Mouse (Mus musculus) heart, postnatal 14 days (tissue): Measurements from ENCODE around the gene Serpine2. TPM values are rescaled to one million over a fixed set of nuclear protein-coding genes. Genes with fewer than 3 reads are reported as not detected.

ENCODE experiments used
- DNase-seq, 2 experiments: peaks; one replicate each; pipeline ENCODE4 v3.0.0; 2021 to 2022
- intact Hi-C: fragments of 180-260 bp; cut with DNase I; formaldehyde crosslinking; loops from one replicate; pipeline ENCODE4 v1.15.1; 2025
- total RNA-seq, 2 experiments: library from RNA; stranded (reverse); gene quantifications; 2 replicates each; pipeline ENCODE4 v1.2.3; 2021

Gene Serpine2
- total RNA-seq, 2 experiments from 2014 or later, result 22.2 to 22.9 TPM

GRCm38 (mm10) chr1:79822806-79823525 is 38.0 kb downstream of the Serpine2 start:
- intact Hi-C loops, result loop anchor here (5.0 kb wide), 1 partner anchor 34 kb away; no protein-coding TSS in a partner anchor

DNA sequence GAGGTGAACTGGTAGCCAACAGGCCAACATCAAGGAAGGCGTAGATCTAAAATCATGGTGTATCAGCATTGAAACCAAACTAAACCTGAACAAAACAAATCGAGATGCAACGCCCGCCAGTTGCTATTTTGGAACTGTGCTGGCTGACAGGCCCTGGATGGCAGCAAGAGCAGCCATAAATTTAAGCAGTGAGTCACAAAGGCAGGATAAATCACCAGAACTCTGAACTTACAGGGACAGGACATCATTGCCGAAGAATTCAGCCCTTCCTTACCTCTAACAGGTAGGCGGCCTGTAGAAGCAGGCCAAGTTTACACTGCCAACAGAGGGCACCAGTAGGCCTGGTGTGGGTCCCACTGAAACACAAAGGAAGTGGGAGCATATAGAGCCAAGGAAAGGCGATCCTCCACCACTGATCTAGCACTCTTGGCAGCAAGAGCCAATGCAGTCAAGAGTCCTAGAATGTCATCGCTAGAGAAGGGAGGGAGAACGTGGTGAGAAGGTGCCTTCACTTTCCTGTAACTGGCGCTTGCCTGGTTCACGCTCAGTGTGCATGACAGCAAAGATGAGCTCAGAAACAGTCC is 41.6 kb downstream of the Serpine2 start:
- DNase-seq, result no peak
- intact Hi-C loops, result no loop called here

More at GRCm38 (mm10) chr1:79822806-79823525, 38.0 kb downstream of the Serpine2 start:
- DNase-seq, result peak; percentile 65 to 78

DNA sequence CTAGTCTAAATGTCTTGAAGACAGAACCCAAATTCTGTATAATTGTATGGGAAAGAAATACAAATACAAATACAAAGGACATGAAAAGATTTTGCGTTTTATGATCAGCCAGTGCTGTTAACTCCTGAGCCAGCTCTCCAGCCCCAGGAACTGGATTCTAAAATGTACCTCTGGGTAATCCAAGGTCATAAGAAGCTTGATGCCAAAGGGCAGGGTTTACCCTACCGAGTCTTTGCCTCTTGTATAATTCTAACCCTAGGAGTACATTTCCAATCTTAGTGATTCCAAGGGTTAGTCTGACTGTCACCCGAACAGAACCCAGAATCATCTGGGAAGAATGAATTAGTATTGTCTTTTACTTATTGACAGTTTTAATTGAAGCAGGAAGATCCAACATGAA is 45.5 kb downstream of the Serpine2 start:
- no peak for DNase-seq
- intact Hi-C loops, result no loop called here

DNA sequence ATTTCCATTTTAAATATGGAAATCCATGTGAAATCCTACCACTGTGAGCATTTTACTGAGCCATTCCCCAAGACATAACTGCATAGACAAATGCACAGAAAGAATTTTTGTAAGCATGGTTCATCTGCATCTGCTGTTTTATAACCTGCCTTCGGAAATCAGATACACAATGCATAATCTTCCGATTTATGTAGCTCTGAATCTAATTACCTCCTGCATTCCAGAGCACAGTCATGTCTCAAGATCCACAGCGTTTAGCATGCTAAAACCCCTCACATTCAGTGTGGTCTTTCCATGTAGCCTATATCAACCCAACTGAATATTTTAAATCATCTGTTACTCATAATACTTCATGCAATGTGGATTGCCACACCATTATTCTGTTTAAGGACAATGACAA is 51.5 kb downstream of the Serpine2 start:
- no peak for DNase-seq
- intact Hi-C loops, result no loop called here

- DNase-seq, result no peak
- intact Hi-C loops, result no loop called here
Observed at GRCm38 (mm10) chr1:79806865-79807264, 54.1 kb downstream of the Serpine2 start.

- DNase-seq, result no peak
- intact Hi-C loops, result no loop called here
Observed at GRCm38 (mm10) chr1:79803614-79804013, 57.4 kb downstream of the Serpine2 start.

DNA sequence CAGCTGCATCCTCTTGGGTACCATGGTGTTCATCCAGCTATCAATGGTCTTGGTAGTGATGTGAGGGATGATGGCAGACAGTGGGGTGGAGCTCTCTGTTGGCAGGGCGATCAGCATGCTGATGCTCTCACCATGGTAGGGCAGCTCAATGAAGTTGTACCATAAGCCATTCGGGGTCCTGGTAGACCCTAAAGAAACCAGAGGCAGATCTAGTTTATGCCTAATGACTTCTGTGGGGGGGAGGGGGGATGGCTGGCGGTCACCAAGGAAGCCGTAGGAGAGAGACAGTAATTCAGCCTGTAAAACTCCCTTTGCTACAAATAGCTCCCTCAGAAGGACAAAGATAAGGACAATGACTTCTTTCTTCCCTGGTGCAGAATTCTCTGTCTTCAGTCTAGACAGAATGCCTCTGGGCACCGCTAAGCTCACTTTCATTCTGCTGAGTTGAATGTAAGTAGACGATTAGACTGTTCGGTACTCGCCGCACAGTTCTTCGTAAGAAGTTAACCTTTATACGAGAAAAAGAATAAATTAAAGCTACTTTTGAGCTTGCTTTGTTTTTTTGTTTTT is 58.0 kb downstream of the Serpine2 start:
- intact Hi-C loops, result no loop called here
- DNase-seq, result no peak

GRCm38 (mm10) chr1:79797084-79797483 is 63.9 kb downstream of the Serpine2 start:
- intact Hi-C loops, result loop anchor here (10.0 kb wide), 1 partner anchor 198 kb away; no protein-coding TSS in a partner anchor
- DNase-seq, result no peak

DNA sequence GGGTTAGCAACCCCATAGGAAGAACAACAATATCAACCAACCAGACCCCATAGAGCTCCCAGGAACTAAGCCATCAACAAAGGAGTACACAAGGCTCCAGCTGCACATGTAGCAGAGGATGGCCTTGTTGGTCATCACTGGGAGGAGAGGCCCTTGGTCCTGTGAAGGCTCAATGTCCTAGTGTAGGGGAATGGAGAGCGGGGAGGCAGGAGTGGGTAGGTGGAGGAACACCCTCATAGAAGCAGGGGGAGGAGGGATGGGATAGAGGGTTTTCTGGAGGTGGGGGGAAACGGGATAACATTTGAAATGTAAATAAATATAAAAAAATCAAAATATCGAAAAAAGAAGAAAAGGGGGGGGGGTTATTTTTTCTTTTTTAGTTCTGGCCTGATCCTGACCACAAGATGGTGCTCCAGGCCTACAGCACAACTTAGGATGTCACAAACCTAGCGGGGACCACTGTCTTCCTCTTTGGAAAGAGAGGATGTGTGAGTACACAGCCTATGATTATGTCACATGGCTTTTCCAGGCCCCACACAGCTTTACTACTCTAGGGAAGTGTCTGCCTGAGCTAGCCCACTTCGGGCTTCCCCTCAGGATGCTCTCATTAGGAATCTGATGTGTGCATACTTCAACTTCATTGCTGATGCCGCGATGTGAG is 74.6 kb downstream of the Serpine2 start:
- intact Hi-C loops, result loop anchor here (2.0 to 10.0 kb wide), 4 partner anchors 320 to 726 kb away; no protein-coding TSS in a partner anchor
- DNase-seq, result peak; percentile 37 to 50

DNA sequence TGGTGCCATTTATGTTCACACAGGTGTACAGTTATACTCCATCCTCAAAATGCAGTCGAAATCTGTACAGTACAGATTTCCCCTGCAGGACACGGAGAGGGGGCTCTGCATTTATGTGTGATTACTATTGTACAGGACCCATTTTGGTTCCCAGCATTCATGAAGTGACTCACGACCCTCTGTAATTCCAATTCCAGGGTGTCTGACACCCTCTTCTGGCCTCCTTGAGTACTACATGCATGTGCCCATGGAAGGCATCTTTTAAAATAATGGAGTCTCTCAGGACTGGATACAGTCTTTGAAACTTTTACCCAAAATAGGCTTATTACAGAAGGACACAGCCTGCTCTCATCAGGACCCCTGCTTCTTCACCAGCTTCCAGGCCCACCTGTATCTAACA is 78.5 kb downstream of the Serpine2 start:
- intact Hi-C loops, result loop anchor here (10.0 kb wide), 1 partner anchor 622 kb away; no protein-coding TSS in a partner anchor

GRCm38 (mm10) chr1:79778011-79778410 is 83.0 kb downstream of the Serpine2 start:
- intact Hi-C loops, result no loop called here
- DNase-seq, result no peak

More for the DNA sequence above, 78.5 kb downstream of the Serpine2 start:
- no peak for DNase-seq

DNA sequence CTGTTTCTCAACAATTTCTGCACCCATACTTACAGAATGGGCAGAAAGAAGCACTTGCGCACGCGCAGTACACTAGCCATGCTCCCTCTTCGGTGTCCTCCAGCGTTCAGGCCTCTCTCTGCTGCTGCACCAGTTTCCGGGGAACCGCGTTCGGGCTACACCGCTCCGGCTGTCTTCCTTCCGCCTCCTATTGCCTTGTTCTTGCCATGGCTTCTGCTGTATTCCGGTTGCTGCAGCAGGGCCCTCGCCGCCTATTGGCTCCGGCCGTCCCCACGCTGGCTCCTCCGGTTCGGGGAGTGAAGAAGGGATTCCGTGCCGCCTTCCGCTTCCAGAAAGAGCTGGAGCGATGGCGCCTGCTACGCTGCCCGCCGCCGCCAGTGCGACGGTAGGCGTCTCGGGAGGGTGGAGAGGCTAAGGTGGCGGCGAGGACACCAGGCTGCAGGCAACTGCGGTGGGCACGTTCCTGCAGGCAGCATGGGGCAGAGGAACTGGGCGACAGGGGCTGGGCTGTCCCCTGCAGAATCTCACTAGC is 85.0 kb downstream of the Serpine2 start, which contains the start of the genes Mrpl44 and Wdfy1:
Gene Mrpl44 (plus strand): TSS at position 92 of the 532 bp plus-strand sequence.
Gene Wdfy1 (minus strand): TSS at position 217 of the 532 bp plus-strand sequence.
- peak; percentile 97 to 99 for DNase-seq
- intact Hi-C loops, result no loop called here

GRCm38 (mm10) chr1:79774164-79774780 is 86.7 kb downstream of the Serpine2 start:
- intact Hi-C loops, result no loop called here
- no peak for DNase-seq

GRCm38 (mm10) chr1:79768231-79768630 is 92.7 kb downstream of the Serpine2 start:
- no peak for DNase-seq
- intact Hi-C loops, result loop anchor here (10.0 kb wide), 1 partner anchor 1113 kb away; the partner anchor contains the start of genes Acsl3 and Utp14b

DNA sequence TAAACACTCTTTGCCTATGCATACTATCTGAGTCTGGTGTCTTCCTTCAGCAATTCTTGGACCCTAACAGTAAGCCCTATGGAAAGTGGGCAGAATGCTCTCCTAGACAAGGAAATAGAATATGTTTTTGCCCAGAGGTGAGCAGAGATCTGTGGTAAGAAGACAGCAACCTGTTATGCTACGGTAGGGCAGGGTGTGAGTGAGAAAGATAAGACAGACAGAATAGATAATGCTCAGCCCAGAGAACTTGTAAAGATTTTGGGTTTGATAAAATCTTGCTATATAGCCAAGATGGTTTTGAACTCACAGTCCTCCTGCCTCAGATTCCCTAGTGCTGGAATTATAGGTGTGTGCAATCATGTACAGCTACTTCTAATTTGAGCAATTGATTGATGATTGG is 96.5 kb downstream of the Serpine2 start:
- DNase-seq, result no peak
- intact Hi-C loops, result loop anchor here (5.0 to 10.0 kb wide), 2 partner anchors 52 to 1110 kb away; partner anchors contain the start of genes Acsl3 and Utp14b

GRCm38 (mm10) chr1:79764031-79764430 is 96.9 kb downstream of the Serpine2 start:
- no peak for DNase-seq
- intact Hi-C loops, result loop anchor here (5.0 to 10.0 kb wide), 2 partner anchors 52 to 1109 kb away; partner anchors contain the start of genes Acsl3 and Utp14b

- no peak for DNase-seq
- intact Hi-C loops, result loop anchor here (5.0 to 10.0 kb wide), 2 partner anchors 50 to 1108 kb away; partner anchors contain the start of genes Acsl3 and Utp14b
Observed at GRCm38 (mm10) chr1:79762282-79763250, 98.4 kb downstream of the Serpine2 start.

GRCm38 (mm10) chr1:79761917-79762271 is 99.1 kb downstream of the Serpine2 start:
- intact Hi-C loops, result loop anchor here (5.0 to 10.0 kb wide), 2 partner anchors 50 to 1107 kb away; partner anchors contain the start of genes Acsl3 and Utp14b
- no peak for DNase-seq
